Mouse (Mus musculus) CH12.LX (cell line): ENCODE results near the gene Fn1.

Source experiments
- CTCF ChIP-seq, 2 experiments: IDR thresholded peaks in 1 of 2; conservative IDR thresholded peaks in 1 of 2; 2 replicates each; pipeline ENCODE4 v1.5.1; 2011 to 2012; ENCODE audit warnings: low read depth in 2 of 2, low read length in 2 of 2, improper control_type of control experiment in 1 of 2, inconsistent platforms in 1 of 2, mild to moderate bottlenecking in 1 of 2, moderate library complexity in 1 of 2
- NELFE ChIP-seq: IDR thresholded peaks from 2 replicates; pipeline ENCODE4 v1.6.1; 2011; ENCODE audit warnings: low read depth, low read length, improper control_type of control experiment
- TCF12 ChIP-seq: IDR thresholded peaks from 2 replicates; pipeline ENCODE4 v1.6.1; 2014; ENCODE audit warnings: low read depth, mild to moderate bottlenecking, inconsistent platforms, low read length, improper control_type of control experiment
- USF1 ChIP-seq: IDR thresholded peaks from 2 replicates; pipeline ENCODE4 v1.6.1; 2014; ENCODE audit warnings: low read depth, mild to moderate bottlenecking, inconsistent platforms, low read length, improper control_type of control experiment

- no peak for TF ChIP-seq NELFE
- no peak for TF ChIP-seq USF1
- no peak for TF ChIP-seq CTCF (conservative IDR thresholded peaks at IDR 0.05 in 1 of 2, IDR thresholded peaks at IDR 0.05 in 1 of 2; ENCODE audit: low read depth in 2 of 2, low read length in 2 of 2)
- no peak for TF ChIP-seq TCF12
These were observed 1.2 kb downstream of the Fn1 start for GRCm38 (mm10) chr1:71651828-71652227.
